Mouse (Mus musculus) neural tube, embryonic 11.5 days (tissue): ENCODE measurements at regions not wholly inside any gene's neighbourhood (a gene's known extent, or its start where the extent isn't known, plus 50 kb on each side); places are given as distances from the start of the nearest gene placed in this dataset.
A peak's percentile ranks its signal among the peaks of the same experiment; 100 is the strongest.
"Not testable (repeated sequence)": the region's sequence is repeated elsewhere in the genome, so short reads cannot be mapped to it uniquely, and the experiment has no call there.

Experiments used
- ATAC-seq: fragments of 200-750 bp; cut with Nextera tagmentation; 2 replicates; pipeline ENCODE4 v1.8.0; 2017; ENCODE audit warnings: moderate number of reproducible peaks, mild to moderate bottlenecking, moderate TSS enrichment, moderate library complexity; ENCODE audit not compliant: insufficient read depth, low FRiP score, low TSS enrichment
- DNase-seq: peaks from one replicate; pipeline ENCODE4 v3.0.0-alpha.2; 2015; ENCODE audit warnings: low spot score
- H3K27ac ChIP-seq: fragments of 300-500 bp; sonication (generic); 2 replicates; pipeline ENCODE4 v1.5.1; 2014; ENCODE audit warnings: low read depth, mild to moderate bottlenecking, low read length
- H3K27me3 ChIP-seq: fragments of 300-500 bp; sonication (generic); 2 replicates; pipeline ENCODE4 v1.6.1; 2014; ENCODE audit warnings: mild to moderate bottlenecking, low read length, mixed read lengths; ENCODE audit not compliant: control insufficient read depth, insufficient read depth
- H3K36me3 ChIP-seq: fragments of 300-500 bp; sonication (generic); 2 replicates; pipeline ENCODE4 v1.6.1; 2014; ENCODE audit warnings: mild to moderate bottlenecking, low read length, moderate library complexity, mixed read lengths; ENCODE audit not compliant: control insufficient read depth, insufficient read depth
- H3K4me1 ChIP-seq: fragments of 300-500 bp; sonication (generic); 2 replicates; pipeline ENCODE4 v1.6.1; 2014; ENCODE audit warnings: low read length, mixed read lengths; ENCODE audit not compliant: control insufficient read depth, insufficient read depth
- H3K4me2 ChIP-seq: fragments of 300-500 bp; sonication (generic); 2 replicates; pipeline ENCODE4 v1.6.1; 2014; ENCODE audit warnings: low read depth, mild to moderate bottlenecking, moderate library complexity
- H3K4me3 ChIP-seq: fragments of 300-500 bp; sonication (generic); 2 replicates; pipeline ENCODE4 v1.5.1; 2014; ENCODE audit warnings: low read depth, low read length
- H3K9ac ChIP-seq: fragments of 300-500 bp; sonication (generic); 2 replicates; pipeline ENCODE4 v1.6.1; 2014; ENCODE audit warnings: mild to moderate bottlenecking, low read length
- H3K9me3 ChIP-seq: fragments of 300-500 bp; sonication (generic); 2 replicates; pipeline ENCODE4 v1.6.1; 2016; ENCODE audit warnings: low read length; ENCODE audit not compliant: control insufficient read depth
- WGBS: fragments of 180-500 bp; shearing (Covaris S2); extraction: QIAGEN DNeasy Blood & Tissue Kit; methylation state at CpG from one replicate; pipeline ENCODE4 v1.1.7; 2014; 5-methylcytosine and 5-hydroxymethylcytosine counted together

DNA sequence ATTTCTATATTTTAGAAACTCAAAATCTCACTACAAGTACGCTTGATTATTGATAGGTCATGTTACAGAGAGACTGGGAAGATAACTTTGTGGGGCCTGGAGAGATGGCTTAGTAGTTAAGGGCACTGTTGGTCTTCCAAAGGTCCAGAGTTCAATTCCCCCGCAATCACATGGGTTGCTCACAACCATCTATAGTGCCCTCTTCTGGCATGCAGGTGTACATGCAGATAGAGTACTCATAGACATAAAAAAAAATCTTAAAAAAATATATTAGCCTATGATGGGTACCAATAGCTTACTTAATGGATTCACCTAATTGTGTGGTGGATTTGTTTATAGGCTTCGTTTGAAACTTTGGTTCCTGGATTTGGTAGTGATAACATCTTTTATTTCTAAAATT, 654.2 kb upstream of the Marcks start:
- no peaks in the 10 kb centered on the region for H3K36me3 ChIP-seq
- WGBS = 82% methylated on average over 3 of the region's 3 CpGs
- ATAC-seq = no peak
- no peaks in the 10 kb centered on the region for H3K4me1 ChIP-seq
- no peak overlapping the region for H3K9ac ChIP-seq
- H3K4me3 ChIP-seq = no peak overlapping the region
- H3K9me3 ChIP-seq = no peaks in the 10 kb centered on the region
- H3K27ac ChIP-seq = no peak overlapping the region
- DNase-seq = no peak
- H3K4me2 ChIP-seq = no peak overlapping the region
- no peaks in the 10 kb centered on the region for H3K27me3 ChIP-seq

DNA sequence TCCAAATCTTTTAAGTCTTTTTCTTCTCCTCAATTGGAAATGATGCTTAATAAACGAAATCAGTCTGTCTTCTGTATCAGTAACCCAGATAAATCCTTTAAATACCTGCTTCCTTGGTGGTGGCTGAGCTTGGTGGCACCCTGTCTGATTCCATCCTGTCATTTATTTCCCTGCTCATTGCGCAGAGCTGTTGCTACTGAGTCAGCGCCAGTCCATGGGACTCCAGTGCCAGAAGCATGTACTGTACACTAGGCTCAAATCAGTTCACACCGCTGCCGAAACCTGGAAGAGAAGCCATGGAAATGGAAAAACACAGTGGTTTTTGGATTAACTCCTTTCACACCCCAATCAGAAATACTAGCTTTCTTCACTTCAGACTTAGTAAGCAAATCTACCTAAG, 649.3 kb upstream of the Marcks start:
- Histone ChIP-seq H3K4me2 (no peak overlapping the region), H3K9ac (no peak overlapping the region), H3K9me3 (no peaks in the 10 kb centered on the region), H3K4me1 (no peaks in the 10 kb centered on the region), H3K27me3 (no peaks in the 10 kb centered on the region), H3K27ac (no peak overlapping the region), H3K36me3 (no peaks in the 10 kb centered on the region), H3K4me3 (no peak overlapping the region)
- ATAC-seq (no peak), DNase-seq (no peak)
- WGBS = 86% methylated on average over 5 of the region's 5 CpGs

DNA sequence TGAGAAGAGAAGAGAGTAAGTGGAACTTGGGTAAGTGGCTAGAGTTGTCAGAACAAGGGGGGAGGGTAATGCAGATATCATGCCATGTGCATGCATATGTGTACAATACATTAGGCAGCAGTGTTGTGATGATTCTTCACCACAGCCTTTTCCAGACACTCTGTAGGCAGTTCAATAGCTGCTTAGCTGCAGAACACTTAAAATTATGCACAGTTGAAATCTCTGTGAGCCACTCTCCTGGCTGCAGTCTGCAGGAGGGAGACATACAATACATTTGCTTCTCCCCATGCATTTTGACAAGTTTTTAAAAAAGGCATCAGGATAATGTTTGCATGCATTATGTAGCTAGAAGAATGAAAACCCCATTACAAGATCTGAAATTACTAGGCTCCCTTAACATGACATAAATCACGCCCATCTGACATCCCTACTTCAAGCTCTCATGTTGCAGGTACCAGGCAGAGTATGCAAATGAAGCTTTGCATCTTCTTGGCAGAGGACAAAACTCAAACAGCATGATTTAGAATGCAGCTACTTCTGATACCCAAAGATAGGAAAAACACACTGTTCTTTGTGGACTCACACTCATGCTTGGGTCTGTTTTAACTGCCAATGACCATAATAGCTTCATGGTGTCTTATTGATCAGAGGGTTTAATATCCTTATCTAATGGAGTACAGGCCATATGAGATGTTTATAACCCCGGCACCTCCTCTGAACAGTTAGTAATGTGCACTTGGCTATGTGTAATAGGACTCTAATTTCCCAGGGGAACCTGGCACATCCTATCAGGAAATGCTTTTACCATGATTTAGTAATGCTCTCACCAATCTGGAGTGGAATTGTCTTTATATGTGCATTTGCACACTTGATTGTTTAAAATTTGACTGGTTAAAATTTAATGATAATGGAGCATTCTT, 640.9 kb upstream of the Marcks start:
- 0 out of 2 replicates have a peak, but pooled peaks cover 2% of the 10 kb centered on the region for H3K4me1 ChIP-seq
- DNase-seq (peak; percentile 13), ATAC-seq (peak; percentile 69)
- H3K36me3 ChIP-seq = no peaks in the 10 kb centered on the region
- WGBS = 66% methylated on average over 2 of the region's 2 CpGs
- H3K4me2 ChIP-seq = no peak overlapping the region
- no peak overlapping the region for H3K27ac ChIP-seq
- H3K27me3 ChIP-seq = no peaks in the 10 kb centered on the region
- H3K9me3 ChIP-seq = no peaks in the 10 kb centered on the region
- no peak overlapping the region for H3K4me3 ChIP-seq
- H3K9ac ChIP-seq = no peak overlapping the region

DNA sequence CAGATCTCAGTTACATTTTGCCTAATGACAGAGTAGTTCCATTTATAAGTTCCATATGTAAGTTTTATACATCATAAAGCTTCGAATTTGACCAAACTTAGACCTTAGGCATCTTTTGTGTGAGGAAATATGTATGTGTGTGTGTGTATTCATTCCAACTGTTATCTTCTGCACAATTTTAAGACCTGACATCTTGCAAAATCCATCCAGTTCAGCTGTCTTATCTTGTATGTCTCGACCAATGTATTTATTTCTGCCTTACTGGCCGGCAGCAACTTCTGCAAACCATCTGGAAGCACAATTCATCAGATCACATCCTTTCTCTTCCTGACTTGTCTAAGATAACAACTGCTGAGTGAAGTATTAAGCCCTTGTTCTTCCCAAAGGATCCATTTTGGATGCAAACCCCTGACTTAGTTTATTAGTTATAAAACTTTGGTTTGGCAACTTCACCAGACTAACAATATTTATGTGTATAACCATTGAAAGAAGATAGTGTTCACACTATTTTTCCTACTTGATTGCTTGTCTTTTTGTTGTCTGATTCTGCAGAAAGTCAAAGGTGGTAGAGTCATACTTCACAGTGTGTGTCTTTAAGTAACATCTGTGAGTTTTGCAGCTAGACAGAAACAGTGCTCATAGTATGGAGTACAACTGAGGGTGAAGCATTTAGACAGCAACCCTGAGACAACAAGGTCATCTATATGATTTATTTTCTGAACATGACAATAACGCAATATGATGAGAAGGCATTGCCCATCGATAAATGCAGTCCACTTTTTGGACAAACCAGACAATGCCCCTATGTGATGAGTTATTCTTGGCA, 622.0 kb upstream of the Marcks start:
- no peaks in the 10 kb centered on the region for H3K4me1 ChIP-seq
- no peak overlapping the region for H3K4me3 ChIP-seq
- no peaks in the 10 kb centered on the region for H3K27me3 ChIP-seq
- H3K4me2 ChIP-seq = no peak overlapping the region
- DNase-seq (no peak), ATAC-seq (no peak)
- no peaks in the 10 kb centered on the region for H3K9me3 ChIP-seq
- H3K9ac ChIP-seq = no peak overlapping the region
- WGBS = 72% methylated on average over 5 of the region's 5 CpGs
- H3K36me3 ChIP-seq = no peaks in the 10 kb centered on the region
- H3K27ac ChIP-seq = no peak overlapping the region

DNA sequence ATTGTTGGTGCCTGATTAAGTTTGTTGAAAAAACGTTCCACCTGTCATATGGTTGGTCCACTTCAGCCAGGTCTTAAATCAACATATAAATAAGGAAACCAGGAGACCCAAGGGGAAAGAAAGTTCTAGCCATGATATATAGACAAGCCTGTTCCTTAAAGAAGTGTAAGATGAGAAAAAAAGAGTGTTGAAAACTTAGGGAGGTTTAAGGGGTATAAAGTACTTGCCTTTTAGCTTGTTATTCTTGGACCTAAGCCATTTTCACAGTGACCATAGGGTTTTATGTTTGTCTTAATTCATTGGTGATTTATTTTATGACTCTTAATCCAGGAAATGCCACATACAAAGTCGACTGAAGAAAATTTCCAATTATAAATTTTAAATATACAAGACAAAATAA, 602.9 kb upstream of the Marcks start:
- ATAC-seq (no peak), DNase-seq (no peak)
- Histone ChIP-seq H3K9ac (no peak overlapping the region), H3K36me3 (no peaks in the 10 kb centered on the region), H3K27me3 (no peaks in the 10 kb centered on the region), H3K4me3 (no peak overlapping the region), H3K4me1 (no peaks in the 10 kb centered on the region), H3K27ac (no peak overlapping the region), H3K4me2 (no peak overlapping the region), H3K9me3 (no peaks in the 10 kb centered on the region)
- WGBS = 43% methylated on average over 2 of the region's 2 CpGs

DNA sequence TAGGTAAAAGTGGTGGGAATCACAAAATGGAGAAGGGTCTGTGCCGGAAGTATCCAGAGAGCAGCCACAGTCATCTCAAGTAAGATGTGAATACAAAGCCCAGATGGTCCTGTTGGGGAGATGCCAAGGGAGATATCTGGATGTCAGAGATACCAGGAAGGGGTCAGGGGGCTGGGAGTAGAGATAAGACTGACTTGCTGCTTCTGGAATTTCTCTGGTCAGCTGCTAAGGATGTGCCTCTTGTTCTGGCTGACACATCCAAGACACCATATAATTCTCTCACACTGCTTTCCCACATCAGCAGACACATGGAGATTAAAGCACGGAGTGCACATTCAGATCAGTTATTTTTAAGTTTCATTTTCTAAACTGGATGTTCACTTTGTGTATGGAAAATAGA, 600.3 kb upstream of the Marcks start:
- no peak overlapping the region for H3K9ac ChIP-seq
- H3K4me2 ChIP-seq = no peak overlapping the region
- H3K4me3 ChIP-seq = no peak overlapping the region
- ATAC-seq = no peak
- no peaks in the 10 kb centered on the region for H3K36me3 ChIP-seq
- H3K27me3 ChIP-seq = no peaks in the 10 kb centered on the region
- H3K27ac ChIP-seq = no peak overlapping the region
- WGBS = 89% methylated on average over 2 of the region's 2 CpGs
- no peak for DNase-seq
- H3K4me1 ChIP-seq = no peaks in the 10 kb centered on the region
- H3K9me3 ChIP-seq = no peaks in the 10 kb centered on the region

DNA sequence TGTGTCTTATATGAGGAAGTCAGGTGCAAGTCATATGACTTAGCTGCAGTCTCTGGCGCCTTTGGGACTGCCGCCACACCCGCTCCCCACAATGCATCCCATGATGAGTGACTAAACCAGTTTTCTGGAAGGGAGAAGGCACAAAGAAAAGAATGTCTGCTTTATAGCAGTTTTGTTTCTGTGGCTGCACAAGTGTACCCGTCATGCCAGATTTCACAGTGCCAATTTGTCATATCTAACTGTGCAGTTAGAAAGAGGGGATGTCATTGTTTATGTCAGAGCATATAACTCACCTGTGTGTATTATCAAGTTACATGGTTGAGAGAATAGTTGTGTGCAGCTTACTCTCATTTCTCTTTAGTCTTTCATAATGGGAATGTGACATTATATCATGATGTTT, 586.9 kb upstream of the Marcks start:
- Histone ChIP-seq H3K27me3 (no peaks in the 10 kb centered on the region), H3K4me2 (no peak overlapping the region), H3K36me3 (no peaks in the 10 kb centered on the region), H3K4me3 (no peak overlapping the region), H3K27ac (no peak overlapping the region), H3K9ac (no peak overlapping the region), H3K4me1 (no peaks in the 10 kb centered on the region), H3K9me3 (no peaks in the 10 kb centered on the region)
- WGBS = 80% methylated on average over 4 of the region's 4 CpGs
- ATAC-seq (no peak), DNase-seq (no peak)

DNA sequence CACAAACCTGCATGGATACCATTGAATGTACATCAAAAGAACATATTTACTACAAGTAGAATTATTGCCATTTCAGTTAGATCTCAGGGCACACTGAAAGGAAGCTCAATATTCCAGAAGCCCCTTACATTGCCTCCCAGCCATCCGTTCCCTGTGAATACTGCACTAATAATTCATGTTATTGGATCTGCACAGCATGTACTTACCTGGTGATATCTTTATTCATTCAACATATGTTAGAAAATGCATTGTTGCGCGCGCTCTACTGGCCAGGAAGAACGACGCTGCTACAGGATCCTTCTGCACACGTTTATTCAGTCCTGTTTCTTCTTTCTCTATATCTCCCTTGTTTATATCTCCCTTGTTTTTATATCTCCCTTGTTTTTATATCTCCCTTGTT, 586.3 kb upstream of the Marcks start:
- not testable (repeated sequence) for DNase-seq, H3K36me3 ChIP-seq, H3K4me3 ChIP-seq, H3K27ac ChIP-seq, H3K9me3 ChIP-seq, H3K4me2 ChIP-seq, H3K27me3 ChIP-seq, ATAC-seq, H3K9ac ChIP-seq, H3K4me1 ChIP-seq
- WGBS = 82% methylated on average over 7 of the region's 7 CpGs
